Mouse (Mus musculus) cerebellum, adult 9-10 months (tissue): ENCODE measurements around the gene Scn1b.

ENCODE experiments used
- DNase-seq: peaks from one replicate; pipeline ENCODE4 v3.0.0; 2022

Gene Scn1b

DNA sequence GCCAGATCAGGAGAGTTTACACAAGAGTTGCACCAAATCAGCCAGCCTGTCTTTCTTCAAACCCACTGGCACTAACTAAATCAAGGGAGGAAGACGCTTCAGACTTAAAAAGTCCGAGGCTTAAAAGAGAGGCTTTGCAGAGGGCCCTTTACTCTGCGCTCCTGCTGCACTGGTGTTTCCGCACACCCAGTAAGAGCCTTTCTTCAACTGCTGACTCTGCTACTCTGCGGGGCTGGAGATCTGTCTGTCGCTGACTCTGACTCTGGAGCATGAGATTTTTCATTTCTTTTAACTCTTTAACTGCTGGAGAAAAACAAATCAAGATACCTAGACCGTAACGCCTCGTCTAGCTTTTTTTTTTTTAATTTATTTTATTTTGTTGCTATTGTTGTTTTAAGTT, 42.7 kb downstream of the Scn1b start:
- no peak for DNase-seq

DNA sequence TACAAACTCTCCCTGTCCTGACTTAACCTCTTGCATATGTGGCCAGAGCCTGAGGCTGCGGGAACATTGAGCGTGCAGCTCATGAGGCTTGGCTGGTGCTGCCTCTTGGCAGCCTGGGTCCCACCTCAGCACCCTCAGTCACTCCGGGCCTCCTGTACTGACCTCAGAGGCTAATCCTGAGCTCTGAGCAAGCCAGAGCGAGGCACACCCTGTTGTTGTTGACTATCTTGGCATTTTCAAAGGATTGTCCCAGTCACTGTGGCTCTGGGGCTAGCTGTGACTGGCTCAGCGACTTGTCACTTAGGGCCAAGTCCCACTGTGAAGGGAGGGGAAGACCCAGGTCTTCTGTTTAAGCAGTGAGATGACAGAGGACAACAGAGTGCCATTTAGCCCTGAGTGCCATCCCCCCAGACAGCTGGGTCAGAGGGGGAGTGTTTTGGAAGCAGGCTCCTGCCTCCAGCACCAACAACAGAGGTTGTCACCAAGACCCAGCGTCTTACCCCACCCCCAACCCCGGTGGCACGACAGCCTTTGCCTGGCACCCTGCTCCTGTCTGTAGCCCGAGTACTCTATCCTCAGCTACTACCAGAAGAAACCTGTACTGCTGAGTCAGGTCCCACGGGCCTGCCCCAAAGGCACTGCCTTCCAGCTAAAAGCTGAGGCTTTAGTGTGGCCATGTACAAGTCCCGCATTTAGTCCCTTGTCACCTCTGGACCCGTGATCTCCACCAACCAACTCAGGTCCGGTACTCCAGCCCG, 43.8 kb downstream of the Scn1b start:
- DNase-seq: peak; percentile 74

DNA sequence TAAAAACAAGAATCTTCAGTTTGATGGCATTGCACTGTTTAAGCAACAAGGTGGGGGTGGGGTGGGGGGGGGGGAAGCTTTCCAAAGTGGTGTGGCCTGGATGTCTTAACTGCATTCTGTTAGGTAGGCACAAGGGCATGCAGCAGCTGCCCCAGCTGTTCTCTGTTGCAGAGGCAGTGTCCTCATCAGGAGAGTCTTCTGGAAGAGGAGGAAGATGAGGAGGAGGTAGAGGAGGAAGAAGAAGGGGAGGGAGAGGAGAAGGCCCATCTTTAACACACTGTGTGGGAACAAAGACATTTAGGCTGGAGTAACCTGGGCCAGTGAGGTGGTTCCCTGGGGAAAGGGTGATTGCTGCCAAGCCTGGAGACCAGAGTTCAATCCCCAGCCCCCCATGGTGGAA, 44.7 kb downstream of the Scn1b start:
- DNase-seq: no peak

DNA sequence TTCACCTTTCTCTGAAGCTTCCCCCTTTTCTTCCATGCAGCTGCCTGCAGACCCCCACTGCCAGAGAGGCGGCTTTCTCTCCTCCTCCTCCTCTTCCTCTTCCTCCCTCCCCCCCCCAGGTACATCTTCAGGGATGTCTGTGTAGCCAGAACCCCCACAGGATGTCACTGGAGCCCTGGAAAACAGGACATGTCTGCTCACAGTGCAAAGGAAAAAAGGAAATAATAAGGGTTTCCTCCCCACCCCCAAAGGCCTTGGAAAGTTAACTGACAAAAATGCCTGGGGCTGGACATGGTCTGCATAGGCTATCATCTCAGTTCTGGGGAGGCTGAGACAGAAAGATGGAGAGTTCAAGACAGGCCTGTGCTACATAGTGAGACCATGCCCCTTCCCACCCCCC, 45.7 kb downstream of the Scn1b start:
- peak; percentile 71 for DNase-seq

DNA sequence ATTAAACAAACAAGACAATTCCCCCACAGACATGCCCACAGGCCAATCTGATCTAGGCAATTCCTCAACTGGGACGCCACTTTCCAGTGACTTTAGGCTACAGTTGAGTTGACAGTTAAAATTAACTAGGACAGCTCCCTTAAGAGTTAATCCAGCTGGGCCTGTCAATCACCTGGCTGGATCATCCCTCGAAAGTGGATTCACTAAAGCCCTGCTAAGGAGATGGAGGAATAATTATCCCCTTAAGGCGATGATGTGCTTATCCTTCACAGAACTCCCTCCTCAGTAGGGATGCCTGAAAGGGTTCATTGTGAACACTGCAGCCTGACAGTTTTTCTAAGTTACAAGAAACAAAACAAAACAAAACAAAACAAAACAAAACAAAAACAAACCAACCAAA, 46.2 kb downstream of the Scn1b start:
- no peak for DNase-seq

DNA sequence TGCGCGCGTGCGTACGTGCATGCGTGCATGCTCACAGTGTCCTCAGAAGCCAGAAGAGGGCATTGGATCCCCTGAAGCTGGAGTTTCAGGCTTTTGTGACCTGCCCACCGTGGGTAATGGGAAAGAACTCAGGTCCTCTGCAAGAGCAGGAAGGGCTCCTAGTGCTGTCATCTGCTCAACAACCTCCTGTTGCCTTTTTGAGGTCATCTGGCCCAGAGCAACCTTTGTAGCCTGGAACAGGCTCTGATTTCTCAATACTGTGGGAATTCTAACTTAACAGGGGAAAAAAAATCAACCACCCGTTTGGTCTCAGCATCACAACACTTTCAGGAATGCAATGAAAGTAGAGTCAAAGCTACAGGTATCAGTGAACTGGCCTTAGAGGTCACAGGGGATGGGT, 47.1 kb downstream of the Scn1b start:
- DNase-seq: no peak

DNA sequence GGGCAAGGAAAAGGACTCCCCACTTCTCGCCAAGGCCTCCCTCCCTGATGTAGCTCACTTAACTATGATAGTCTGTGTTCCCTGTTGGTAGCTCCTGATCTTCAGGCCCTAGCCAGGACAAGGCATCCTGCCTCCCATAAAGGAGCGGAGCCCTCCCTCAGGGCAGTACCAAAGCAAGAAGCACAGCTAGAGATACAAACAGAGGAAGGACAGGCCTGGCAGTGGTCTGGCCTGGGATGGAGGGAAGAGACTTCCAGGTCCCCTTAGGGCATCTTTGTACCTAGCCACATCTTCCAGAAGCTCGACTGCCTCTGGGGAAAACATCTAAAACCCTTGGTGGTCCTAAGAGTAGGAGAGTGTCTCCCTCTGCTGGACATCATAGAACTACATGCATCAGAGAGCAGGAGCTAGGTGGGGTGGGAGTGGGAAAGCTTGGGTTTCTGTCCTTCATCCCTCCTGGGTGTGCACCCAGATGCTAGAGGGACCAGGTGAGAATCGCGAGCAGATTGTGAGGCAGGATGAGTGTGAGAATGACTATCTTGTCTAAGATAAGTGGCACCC, 48.8 kb downstream of the Scn1b start:
- peak; percentile 67 for DNase-seq

DNA sequence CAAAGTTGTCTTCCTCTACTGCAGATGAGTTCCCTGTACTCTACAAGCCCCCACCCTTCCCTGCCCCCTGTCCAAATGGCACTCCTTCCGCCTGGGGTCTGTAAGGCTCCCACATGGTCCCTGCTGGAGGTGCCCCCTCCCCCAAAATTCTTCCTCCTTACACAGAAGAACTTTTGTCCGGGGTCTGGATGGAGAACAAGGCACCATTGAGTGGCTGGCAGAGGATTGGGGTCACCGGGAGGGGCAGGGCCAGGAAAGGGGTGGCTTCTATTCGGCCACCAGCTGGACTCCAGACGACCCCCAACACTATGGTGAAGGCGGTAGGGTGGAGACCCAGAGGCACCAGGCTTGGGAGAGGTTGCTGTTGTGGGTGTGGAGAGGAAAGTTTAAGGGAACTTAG, 49.3 kb downstream of the Scn1b start:
- DNase-seq: no peak

DNA sequence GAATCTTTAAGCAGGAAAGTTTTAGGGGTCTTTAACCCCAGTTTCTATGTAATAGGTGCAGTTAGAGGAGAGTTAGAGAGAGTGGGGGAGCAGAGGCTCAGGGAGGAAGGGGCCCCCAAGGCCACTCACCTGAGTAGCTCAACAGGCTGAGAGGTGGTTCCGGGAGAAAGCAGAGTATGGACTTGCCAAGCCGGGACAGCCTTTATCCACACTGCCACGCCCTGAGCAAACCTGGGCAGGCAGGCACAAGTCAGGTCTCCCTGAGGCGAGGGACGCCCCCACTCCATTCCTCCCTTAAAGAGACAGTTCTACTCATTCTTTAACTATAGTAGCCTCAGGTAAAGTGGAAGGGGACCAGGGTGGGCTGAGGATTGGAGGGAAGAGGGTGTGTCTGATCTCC, 50.3 kb downstream of the Scn1b start, which contains the start of gene Fxyd3:
TSS of gene Fxyd3 (minus strand) at position 213 of the 400 bp plus-strand sequence.
- DNase-seq: no peak

DNA sequence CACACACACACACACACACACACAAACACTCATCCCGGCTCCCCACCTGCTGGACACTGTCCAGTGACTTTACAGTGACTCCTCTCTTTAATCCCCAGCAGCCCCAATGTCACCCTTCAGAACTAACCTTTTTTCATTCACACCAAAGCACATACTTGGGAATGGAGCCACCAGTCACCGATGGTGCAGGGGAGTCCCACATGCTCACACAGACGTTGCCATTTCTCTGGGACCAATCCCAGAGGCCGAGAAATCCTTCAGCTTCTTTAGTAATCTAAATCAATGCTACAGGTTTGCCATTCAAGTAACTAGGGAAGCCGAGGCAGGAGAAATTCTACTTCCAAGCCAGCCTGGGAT, 52.1 kb downstream of the Scn1b start:
- no peak for DNase-seq

DNA sequence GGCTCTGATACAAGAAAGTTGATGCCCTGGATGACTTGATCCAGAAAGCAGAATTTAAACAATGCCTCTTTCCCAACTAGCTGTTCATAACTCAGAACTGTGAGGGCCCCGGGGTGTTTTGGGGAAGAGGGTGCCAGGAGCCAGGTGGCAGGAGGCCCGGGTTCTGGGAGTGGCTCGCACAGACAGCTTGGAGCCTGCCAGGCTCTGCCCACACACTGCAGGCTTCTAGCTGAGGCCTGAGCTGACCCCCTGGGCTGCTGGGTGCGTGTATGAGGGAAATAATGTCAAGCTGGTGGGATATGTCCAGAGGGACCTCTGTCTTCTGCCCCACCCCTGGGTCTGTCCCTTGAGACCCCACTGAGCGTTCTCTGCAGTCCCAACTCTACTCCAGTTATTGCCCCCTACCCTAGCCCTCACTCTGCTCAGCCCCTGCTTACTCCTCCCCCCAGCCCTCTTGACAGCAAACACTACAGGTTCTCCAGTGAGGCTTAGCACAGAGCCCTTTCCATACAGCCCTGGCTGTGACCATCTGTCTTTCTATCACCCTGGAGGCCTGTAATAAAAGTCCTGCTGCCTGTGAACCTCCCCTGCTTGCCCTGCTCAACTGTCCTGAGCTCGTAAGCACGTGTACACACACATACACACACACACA, 52.6 kb downstream of the Scn1b start:
- DNase-seq: no peak

DNA sequence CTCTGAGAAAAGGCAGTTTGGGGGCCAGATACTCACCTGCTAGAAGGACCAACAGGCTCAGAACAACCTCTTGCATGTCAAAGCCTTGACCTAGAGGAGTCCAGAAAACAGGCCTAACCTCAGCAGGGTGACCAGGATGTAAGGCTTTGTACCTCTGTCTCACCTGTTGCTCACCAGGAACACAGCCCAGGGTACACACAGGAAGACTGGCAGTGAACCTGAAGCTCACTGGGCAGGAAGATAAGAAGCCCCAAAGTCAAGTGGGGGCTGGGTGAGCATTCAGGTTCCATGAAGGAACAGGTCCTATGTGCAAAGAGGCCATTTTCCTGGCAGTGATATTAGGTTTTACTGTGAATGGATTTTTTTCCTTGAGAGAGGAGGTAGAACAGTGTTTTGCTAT, 53.3 kb downstream of the Scn1b start:
- no peak for DNase-seq

DNA sequence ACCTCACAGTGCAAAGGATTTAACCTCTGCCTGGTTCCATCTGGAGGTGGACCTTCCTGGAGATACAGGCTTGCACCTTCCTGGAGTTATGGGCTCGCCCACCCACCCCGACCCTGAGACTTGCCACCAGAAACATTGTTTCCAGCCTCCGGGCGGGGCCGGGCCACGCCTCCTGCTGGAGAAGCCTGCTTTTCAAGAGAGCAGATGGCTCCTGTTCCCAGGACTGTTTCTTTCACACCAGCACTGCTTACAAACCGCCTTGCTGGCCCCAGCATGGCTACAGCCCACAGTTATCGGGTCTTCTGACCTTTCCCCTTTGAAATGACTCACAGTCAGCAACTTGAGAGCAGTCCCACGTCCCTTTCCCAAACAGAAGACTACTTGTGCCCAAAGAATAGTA, 54.5 kb downstream of the Scn1b start:
- no peak for DNase-seq

DNA sequence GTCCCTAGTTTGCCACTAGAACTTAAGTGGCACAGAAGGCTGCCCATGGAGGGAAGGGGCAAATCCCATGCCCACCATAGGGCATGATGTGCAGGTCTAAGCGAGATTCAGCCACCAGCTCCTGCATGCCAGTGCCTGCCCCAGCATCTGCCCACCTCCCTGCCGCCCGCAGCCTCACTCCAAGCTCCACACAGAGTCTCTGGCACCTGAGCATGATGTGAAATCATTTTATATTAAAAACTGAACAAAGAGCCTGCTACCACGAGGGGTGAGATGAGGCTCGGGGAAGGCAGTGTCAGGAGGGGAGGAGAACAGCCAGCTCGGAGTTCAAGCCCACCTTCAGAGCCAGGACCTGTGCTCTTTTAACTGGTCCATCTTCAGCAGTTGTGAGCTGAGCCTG, 56.5 kb downstream of the Scn1b start:
- DNase-seq: peak; percentile 57

DNA sequence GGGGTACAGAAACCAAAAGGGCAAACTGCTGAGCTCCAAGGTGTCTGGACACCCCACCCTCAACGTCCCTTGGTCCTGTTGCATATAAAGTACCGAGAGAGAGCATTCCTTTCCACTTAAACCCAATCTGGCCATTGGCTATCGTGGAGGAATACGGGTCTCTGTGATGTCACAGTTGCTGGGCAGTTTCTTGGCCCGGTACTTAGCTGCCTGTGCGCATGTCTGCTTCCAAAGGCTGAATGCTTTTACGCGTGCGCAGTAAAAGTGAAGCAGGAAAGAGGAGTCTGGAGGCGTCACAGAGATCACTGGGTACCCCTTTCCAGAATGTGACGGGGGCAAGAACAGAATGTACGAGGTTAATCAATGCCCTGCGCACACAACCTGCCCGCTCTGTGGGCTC, 57.3 kb downstream of the Scn1b start:
- DNase-seq: peak; percentile 66

DNA sequence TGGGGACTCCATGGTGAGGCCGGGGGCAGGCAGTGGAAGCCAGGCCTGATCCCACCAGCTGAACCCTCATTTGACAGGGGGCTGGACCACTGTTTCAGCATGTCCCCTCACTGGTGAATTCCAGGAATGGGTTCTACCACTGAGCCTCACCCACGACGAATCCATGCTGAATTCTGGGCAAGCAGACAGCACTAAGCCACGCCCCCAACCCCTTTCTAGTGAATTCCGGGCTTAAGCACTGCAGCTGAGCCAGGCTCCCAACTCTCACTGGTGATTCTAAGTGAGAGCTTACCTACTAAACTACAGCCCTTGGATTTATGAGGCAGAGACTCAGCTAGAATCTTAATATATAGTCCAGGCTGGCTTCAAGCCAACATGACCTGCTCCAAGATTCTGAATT, 59.0 kb downstream of the Scn1b start:
- no peak for DNase-seq
